Mouse (Mus musculus): ENCODE results near the gene Chrng.

The Chrng gene

DNA sequence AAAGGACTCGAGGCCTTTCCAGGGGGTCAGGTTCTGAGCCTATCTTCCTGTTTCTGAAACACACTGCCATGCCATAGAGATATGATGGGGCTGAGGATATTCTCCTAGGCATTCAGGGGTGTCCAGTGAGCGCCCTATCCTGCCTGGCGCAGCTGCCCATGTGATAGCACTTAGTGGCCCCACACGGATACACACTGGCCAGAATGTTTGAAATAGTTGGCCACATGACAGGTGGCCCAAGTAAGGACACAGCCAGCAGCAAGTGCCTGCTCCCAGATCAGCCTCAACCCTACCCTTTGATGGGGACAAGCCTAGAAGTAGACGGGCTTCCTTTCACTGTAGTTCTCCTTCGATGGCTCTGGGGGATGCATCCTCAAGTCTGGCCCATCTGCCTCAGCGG, at the start of gene Chrng:
TSS of gene Chrng (plus strand) at position 193 of the 400 bp plus-strand sequence.
- no peak for ATAC-seq (ENCODE audit: insufficient number of reproducible peaks, low FRiP score, low TSS enrichment)

DNA sequence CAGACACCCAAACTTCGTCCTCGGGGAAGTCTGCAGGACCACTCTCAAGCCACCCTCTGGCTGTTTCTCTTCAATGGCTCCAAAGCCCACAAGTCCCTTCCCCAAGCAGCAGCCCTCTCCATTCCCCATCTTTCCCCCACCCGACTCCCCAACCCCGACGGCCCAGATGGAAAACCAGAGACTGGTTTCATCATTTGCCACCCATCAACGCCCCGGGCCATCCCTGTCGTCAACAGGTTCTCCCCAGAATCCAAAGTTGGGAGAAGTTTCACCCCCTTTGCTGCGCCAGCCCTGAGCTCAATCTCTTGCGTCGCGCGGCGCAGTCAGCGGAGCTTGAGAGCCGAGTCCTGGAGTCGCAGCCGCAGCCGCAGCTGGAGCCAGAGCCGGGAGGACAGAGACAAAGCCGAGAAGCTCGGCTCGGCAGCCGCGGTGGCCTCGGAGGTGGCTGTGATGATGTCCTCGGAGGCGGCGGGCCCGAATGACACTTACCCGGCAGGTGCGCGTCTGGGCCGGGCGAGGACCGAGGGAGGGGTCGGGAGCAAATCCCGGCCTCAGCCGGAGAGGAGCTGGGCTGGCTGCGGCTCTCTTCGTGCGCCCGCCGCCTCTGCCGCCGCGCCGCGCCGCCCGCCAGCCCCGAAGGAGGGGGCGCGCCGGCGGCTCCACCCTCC, 48.8 kb upstream of the Chrng start:
- no peak for ATAC-seq (ENCODE audit: insufficient number of reproducible peaks, low FRiP score, low TSS enrichment)

DNA sequence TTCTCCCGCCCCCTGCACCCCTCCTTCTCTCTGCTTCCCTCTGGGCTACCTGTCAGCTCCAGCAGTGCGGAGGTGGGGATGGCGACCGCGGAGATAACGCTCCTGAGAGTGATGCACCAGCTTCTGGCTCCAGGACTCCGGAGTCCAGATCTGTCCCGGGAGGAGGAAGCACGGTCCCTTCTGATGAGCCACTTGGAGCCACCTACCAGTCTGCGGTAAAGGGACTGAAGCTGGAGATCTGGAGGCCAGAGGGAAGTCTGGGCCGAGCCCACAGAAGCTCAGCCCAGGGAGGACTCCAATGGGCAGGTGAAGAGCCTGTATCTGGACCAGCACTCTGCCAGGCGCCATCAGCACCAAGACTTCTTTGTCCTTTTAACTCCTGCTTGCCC, 48.3 kb upstream of the Chrng start, which contains the start of gene Ecel1:
TSS of gene Ecel1 (minus strand) at position 323 of the 389 bp plus-strand sequence.
- no peak for ATAC-seq (ENCODE audit: insufficient number of reproducible peaks, low FRiP score, low TSS enrichment)

DNA sequence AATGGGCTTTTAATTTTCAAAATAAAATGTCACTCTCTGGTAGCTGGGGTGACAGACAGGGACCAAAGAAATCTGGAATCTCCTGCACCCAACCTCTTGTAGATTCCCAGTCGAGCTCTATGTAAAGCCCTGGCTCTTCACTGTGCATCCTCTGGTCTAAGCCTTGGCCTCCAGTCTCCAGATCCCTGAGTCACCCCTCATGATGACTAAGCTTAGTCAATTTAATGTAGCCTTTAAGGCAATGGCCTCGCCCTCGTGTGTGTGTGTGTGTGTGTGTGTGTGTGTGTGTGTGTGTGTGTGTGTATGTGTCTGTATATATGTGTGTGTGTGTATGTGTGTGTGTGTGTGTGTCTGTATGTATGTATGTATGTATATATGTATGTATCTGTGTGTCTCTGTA, 45.1 kb upstream of the Chrng start:
- no peak for ATAC-seq (ENCODE audit: insufficient number of reproducible peaks, low FRiP score, low TSS enrichment)

DNA sequence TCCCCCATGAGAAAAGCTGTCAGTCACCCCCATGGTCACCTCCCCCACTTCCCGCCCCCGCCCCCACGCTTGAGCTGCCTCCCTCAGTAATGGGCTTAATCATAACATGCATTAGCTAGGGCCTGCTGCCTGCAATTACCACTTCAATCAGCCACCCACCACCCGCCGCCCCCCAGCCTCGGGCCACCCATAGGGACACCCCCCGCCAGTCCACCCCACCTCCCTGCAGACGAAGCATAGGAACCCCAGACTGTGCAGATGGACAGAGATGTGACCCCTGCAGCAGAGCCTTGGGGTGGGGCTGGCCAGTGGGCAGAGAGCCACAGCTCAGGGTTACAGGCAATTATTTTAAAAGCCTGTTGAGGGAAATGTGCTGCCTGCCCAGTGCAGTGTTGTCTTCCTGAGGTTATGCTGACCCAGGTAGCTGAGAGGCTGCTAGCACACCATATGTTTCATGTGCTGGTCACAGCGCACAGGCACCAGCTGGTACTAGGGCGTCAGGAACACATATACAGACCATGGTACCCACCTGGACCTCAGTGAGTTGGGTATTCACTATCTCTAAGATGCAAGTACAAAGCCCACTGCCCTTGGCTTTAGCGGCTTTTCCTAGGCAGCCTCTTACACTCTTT, 40.2 kb upstream of the Chrng start:
- no peak for ATAC-seq (ENCODE audit: insufficient number of reproducible peaks, low FRiP score, low TSS enrichment)

DNA sequence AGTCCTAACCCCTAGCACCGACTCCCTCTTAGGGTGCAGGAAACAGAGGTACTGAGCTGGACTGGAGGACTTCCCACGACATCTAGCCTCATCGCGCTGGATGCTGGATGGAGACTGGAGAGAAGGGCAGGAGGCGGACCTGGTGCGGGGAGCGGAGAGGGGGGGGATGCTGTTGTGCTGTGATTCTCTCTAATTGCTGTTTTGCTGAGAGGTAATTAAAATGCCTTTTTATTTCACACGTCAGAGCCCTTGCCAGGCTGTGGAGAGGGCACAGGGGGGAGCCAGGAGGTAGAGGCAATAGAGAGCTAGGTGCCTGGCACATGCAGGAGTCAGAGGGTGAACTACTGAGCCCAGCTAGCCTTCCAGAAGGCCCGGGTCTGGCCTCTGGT, 39.7 kb upstream of the Chrng start:
- no peak for ATAC-seq (ENCODE audit: insufficient number of reproducible peaks, low FRiP score, low TSS enrichment)

DNA sequence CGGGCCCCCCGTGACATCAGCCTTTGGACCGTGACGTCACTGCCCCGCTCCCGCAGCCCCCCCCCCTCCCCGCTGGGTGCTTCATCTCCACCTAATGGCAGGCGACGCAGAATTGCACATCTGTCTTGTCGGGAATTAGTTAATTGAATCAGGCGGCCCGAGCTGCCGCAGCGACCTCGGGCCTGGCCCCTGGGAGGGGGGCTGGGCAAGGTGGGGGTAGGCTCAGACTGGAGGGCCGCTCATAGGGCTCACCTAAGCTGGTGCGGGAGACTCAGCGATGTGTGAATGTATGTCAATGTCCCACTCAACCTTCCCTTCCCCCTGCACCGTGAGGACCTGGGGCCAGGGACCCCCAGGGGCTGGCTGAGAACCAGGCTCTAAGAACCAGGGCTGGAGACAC, 34.0 kb upstream of the Chrng start:
- ATAC-seq (ENCODE audit: insufficient number of reproducible peaks, low FRiP score, low TSS enrichment) = no peak

DNA sequence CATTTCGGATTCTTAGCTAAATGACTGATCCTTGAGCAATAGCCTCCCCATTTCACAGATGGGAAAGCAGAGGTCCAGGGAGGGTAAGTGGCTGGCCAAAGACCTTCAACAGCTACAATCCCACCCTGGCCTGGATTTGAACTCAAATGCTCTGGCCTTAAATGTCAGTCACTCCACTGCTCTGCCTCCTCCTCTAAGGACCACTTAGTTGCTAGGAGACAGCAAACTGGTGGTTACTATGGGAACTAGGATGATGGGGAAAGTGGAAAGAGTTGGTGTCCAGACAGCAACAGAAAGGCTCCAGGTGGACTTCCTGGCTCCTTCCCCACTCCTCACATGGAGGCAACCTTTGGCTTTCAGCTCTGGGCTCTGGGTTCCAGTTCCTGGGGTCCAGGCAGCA, 33.1 kb upstream of the Chrng start:
- ATAC-seq (ENCODE audit: insufficient number of reproducible peaks, low FRiP score, low TSS enrichment) = no peak

DNA sequence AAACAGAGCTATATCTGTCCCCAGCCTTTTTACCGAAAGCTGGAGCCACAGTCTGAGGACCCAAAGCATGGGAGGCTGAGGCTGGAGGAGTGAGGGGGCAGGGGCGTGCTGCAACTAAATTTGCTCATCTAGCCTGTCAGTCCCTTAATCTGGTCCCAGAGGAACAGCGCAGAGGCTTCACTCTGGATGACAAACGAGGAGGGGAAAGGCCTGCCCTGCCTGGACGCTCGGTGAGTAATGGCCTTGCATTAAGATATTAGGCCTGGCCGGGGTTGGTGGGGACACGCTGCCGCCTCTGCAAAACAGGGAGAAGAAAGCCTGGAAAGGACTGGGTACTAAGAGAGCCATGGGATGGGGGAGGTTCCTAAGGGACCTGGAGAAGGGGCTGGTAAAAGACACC, 32.1 kb upstream of the Chrng start:
- no peak for ATAC-seq (ENCODE audit: insufficient number of reproducible peaks, low FRiP score, low TSS enrichment)

DNA sequence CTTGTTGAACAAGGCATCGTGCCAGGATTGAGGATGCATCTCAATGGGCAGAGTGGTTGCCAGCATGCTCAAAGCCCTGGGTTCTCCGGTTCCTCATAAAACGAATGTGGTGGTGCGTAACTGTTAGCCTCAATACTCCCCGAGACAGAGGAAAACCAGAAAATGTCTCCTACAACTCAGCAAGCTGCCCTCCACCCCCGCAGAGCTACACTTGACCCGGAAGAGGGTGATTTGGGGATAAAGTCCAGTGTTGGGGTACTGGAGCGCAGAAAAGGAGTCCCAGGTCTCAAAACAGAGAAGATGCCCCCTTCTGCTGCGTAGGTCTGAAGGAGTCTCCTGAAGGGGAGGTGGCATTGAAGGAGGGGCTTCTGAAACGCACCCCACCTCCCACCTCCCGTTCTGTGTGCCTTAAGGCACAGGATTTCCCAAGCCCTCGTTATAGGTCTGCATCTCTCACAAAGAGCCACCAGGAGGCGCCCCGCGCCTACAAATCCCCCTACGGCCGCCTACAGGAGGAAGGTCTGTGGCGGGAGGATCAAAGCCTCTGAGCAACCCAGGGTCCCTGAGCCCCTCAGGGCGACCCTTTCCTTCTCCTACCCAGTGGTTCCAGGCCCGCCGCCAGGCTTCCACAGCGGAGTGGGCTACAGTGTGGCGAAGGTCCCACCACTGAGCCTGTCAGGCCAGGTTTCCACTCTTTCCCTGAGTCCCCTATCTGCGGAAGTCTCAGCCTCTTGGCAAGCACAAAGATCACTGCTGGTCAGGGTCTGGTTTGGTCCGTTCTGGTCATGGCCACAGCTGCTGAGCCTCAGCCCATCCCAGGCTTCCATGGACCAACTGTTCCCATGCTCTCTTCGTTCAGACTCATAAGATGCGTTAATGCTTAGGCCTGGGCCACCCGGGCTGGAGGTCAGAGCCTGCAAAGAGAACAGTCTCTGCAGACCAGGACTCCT, 30.2 kb upstream of the Chrng start:
- peak; percentile 46; the same call in 1 of the 2 replicates for ATAC-seq (ENCODE audit: insufficient number of reproducible peaks, low FRiP score, low TSS enrichment)

DNA sequence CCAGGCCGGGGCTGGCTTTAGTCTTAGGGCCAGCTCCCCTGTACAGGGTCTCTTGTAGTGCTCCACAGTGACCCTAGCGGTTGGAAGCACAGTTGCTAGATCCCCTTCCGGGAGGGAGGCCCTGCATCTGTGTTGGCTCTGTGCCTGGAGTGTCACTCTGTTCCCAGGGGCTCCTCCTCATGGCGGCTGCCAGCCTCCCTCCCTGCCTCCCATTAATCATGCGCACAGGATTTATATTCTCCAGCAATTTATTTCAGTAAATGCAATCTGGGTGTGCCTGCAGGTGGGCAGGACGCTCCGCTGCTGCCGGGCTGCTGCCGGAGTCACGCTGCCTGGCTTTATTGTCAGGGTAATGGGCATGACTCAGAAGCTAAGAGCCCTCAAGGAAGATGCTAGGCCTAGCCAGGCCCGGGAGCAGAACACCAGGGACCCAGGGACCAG, 28.6 kb upstream of the Chrng start:
- no peak for ATAC-seq (ENCODE audit: insufficient number of reproducible peaks, low FRiP score, low TSS enrichment)

DNA sequence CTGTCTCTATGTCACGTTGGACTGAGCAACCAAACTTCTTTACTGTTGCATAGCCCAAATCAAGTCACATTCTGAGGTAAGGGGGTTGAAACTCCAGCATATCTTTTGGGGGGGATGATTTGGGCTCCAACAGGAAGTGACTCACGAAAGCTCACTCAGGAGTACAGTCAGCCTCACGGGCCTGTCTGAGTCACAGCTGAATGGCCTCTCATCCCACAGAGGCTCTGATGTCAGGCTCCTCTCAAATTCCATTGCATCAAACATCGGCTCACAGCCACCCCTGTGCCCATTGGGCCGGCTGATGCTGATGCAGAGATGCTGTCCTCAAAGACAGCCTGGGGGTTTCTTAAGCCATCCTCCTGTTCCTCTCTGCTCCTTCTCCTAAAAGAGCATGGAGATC, 23.6 kb upstream of the Chrng start:
- ATAC-seq (ENCODE audit: insufficient number of reproducible peaks, low FRiP score, low TSS enrichment) = no peak

DNA sequence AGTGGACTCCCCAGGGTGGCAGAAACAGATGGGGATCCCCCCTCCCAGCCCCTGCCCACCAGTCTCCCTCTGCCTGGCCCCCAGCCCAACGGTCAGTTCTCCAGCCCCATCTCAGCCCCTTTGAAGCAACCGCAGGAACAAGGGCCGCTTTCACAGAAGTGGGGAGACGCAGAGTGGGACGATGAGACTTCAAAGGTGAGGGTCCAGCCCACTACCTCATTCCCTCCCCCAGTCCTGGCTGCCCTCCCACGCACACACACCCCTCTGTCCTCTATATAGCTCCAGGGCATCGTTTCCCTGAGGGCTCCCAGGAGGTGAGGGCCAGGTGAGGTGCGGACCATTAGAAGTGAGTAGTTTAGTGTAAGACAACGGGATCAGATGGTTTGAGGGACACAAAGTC, 21.4 kb upstream of the Chrng start, which contains the start of gene Prss56:
TSS of gene Prss56 (plus strand) at position 301 of the 400 bp plus-strand sequence.
- no peak for ATAC-seq (ENCODE audit: insufficient number of reproducible peaks, low FRiP score, low TSS enrichment)

DNA sequence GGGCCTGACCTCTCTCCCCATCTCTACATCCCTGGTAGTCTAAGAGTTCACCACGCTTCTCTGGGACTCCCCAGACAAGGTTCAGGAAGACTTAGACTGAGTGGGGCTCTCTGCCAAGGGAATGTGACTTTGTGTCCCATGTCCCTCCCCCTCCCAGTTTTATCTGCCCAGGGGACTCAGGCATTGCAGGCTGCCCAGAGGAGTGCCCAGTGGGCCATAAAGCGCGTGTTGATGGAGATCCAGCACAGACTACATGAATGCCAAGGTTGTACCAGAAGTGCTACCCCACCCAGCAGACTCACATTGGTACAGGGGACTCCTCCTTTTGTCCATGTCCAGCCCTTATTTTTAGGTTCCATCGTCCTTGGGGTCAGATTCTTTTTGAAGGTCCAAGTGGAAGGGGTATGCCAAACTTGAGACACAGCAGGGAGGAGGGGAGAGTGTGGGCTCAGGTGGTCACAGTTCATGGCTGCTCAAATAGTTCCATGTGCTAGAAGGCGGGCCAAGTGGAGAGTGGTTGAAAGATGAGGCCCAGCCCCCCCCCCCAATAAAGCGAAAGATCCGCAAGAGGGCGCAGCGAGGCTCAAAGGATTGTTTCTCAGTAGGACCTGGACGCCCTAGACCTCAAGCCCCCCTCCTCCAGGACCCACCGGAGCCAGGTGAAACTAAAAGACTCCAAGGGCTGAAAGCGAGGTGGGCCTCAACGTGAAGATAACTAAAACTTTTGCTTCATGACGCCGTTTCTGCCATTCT, 20.3 kb upstream of the Chrng start:
- no peak for ATAC-seq (ENCODE audit: insufficient number of reproducible peaks, low FRiP score, low TSS enrichment)

DNA sequence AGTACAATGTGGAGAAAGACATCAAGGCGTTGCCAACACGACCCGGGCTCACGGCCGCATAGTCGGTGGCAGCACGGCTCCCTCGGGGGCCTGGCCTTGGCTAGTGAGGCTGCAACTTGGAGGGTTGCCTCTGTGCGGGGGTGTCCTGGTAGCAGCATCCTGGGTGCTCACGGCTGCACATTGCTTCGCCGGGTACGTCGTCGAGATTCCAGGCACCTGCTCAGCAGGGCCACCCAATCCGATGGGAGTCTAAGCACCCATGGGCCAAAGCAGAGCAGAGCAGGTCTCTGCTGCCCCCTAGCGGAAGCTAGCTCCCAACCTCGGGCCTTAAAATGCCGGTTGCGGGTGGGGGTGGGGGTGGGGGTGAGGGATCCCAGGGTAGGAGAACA, 19.7 kb upstream of the Chrng start:
- peak; percentile 31; the same call in 1 of the 2 replicates for ATAC-seq (ENCODE audit: insufficient number of reproducible peaks, low FRiP score, low TSS enrichment)

DNA sequence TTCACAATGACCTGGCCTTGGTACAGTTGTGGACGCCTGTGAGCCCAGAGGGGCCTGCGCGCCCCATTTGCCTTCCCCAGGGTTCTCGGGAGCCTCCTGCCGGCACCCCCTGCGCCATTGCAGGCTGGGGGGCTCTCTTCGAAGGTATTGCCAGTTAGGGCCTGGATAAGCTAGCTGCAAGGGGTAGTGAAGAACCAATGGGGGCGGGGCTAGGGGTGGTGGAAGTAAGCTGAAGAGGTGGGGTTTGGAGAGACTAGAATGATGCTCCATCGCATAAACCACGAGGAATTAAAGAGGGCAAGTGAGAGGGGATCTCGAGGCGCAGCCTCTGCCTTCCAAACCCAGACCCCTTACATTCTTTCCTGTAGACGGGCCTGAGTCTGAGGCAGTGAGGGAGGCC, 18.9 kb upstream of the Chrng start:
- no peak for ATAC-seq (ENCODE audit: insufficient number of reproducible peaks, low FRiP score, low TSS enrichment)

DNA sequence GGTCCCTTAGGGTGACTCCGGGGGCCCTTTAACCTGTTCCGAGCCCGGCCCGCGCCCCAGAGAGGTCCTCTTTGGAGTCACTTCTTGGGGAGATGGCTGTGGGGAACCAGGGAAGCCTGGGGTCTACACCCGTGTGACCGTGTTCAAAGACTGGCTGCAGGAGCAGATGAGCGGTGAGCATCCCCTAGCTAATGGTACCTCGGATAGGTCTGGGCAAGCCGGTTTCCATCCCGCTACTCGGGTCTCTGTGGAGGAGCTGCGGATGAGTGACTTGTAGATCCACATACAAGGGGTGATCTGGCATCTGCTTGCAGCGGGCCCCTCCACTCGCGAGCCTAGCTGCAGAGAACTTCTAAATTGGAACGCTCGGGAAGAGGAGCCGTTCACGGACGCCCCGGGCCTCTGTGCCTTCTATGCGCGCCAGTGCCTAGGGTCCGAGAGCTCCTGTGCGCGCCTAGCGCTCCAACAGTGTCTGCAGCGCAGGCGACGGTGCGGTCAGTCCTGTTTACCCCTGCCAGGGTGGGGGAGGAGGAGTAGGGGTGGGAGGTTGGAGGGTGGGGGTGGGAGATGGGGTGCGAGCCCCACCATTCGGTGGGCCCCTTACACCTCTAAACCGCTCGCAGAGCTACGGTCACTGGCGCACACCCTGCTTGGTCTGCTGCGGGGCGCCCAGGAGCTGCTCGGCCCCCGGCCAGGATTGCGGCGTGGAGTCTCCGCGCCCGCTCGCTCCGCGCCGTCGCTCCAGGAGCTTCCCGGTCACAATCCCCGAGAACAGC, 18.0 kb upstream of the Chrng start:
- peak; percentile 5; the same call in 1 of the 2 replicates for ATAC-seq (ENCODE audit: insufficient number of reproducible peaks, low FRiP score, low TSS enrichment)

DNA sequence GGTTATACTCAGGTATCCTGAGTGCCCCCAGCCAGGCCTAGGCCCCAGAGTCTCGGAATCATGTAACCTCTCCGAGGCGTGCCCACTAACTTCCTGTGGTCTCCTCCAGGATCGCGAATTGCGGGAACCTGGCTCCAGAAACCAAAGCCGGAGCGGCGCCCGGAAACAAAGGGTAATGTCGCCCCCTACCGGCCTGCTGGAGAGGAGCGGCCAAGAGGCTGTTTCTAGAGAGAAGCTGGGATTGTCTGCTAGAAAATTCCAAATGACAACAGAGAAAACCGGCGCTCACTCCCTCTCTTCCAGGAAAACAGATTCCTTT, 17.5 kb upstream of the Chrng start:
- peak; percentile 49; the same call in 1 of the 2 replicates for ATAC-seq (ENCODE audit: insufficient number of reproducible peaks, low FRiP score, low TSS enrichment)

DNA sequence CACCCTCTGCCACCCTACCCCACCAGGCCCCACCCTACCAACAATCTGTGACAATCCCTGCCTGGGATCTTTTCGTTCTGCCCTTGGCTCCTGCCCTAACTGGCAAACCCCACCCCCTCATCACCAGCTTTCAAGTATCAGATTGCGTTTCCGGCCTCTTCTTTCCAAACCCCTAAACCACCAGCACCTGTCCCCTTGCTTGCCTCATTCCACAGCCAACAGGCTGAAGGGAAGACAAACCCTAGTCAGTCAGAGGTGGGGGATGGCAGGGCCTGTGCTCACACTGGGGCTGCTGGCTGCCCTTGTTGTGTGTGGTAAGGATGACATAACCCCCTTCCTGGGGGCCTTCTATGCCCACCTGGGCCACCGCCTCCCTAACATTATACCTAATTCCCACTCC, 14.0 kb upstream of the Chrng start, which contains the start of gene Chrnd:
TSS of gene Chrnd (plus strand) at position 179 of the 400 bp plus-strand sequence.
- no peak for ATAC-seq (ENCODE audit: insufficient number of reproducible peaks, low FRiP score, low TSS enrichment)

DNA sequence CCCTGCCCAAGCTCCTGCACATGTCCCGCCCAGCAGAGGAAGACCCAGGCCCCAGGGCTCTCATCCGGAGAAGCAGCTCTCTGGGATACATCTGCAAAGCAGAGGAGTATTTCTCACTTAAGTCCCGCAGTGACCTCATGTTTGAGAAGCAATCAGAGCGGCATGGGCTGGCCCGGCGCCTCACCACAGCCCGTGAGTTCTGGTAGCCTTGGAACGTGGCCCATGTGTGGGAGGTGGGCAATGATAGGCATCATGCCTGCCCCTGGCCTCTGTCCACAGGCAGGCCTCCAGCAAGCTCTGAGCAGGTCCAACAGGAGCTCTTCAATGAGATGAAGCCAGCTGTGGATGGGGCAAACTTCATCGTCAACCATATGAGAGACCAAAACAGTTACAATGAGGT, 7.2 kb upstream of the Chrng start:
- ATAC-seq (ENCODE audit: insufficient number of reproducible peaks, low FRiP score, low TSS enrichment) = no peak
